Mouse (Mus musculus): ENCODE data around the gene Cyth1. TPM values are rescaled to one million over a fixed set of nuclear protein-coding genes. Genes with fewer than 3 reads are reported as not detected.

Gene Cyth1
- polyA plus RNA-seq, 1 experiment from 2014 or later, result 11.3 TPM

DNA sequence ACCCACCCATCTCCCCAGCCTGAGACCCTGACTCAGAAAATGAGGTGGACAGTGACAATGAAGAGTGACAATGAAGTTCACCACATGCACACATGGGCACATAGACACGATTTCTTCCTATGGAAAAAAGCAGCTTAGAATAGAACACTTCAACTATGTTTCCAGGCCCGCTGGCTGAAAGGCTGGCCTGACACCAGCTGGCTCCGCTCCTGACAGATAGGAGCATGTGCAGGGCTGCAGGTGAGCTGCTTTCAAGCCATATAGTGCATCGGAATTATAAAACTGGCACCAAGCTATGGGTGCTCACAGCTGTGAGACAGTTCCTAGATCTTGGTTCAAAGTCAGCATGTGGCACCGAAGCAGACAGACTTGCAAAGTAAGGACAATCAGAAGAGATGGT lies 78.1 kb downstream of the Cyth1 start:
- Histone ChIP-seq H3K9me3 (replicated peaks) (no peaks in the 10 kb centered on the region), H3K27me3 (ENCODE audit: low read depth, poor library complexity, severe bottlenecking) (no peaks in the 10 kb centered on the region), H3K27ac (replicated peaks) (no peak overlapping the region), H3K4me1 (no peaks in the 10 kb centered on the region), H3K36me3 (peaks cover 47% of the 10 kb centered on the region), H3K4me3 (no peak overlapping the region)
- WGBS, result 92% methylated on average over 5 of the region's 5 CpGs
- no peak for DNase-seq (ENCODE audit: low spot score)

GRCm38 (mm10) chr11:118168714-118169113 lies 79.7 kb downstream of the Cyth1 start:
- H3K9me3 ChIP-seq (replicated peaks), result no peaks in the 10 kb centered on the region
- WGBS, result 71% methylated on average over 9 of the region's 9 CpGs

DNA sequence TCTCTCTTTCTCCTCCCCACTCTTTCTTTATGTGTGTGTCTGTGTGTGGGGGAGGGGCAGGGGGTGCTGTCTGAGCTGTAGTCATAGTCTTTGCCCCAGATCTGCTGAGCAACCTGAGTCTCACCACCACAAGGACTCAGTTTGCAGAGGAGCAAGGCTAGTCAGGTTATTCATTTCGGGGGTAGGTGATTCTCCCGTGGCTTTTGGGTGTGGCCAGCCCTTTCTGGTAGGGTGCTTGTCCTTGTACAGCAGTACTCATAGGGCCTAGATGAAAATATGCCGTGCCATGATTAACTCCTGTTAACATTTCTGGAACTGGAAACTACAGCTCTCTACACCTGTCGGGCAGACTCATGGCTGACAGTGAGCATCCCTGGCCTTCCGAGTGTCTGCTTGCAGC lies 81.8 kb downstream of the Cyth1 start:
- Histone ChIP-seq H3K36me3 (peaks cover 56% of the 10 kb centered on the region), H3K9me3 (replicated peaks) (no peaks in the 10 kb centered on the region), H3K4me3 (no peak overlapping the region), H3K4me1 (0 out of 2 replicates have a peak, but pooled peaks cover 5% of the 10 kb centered on the region), H3K27me3 (ENCODE audit: low read depth, poor library complexity, severe bottlenecking) (no peaks in the 10 kb centered on the region), H3K27ac (replicated peaks) (no peak overlapping the region)
- no peak for DNase-seq (ENCODE audit: low spot score)
- WGBS, result 90% methylated on average over 5 of the region's 5 CpGs

More at GRCm38 (mm10) chr11:118168714-118169113, 79.7 kb downstream of the Cyth1 start:
- Histone ChIP-seq H3K4me1 (no peaks in the 10 kb centered on the region), H3K4me3 (no peak overlapping the region), H3K27ac (replicated peaks) (no peak overlapping the region), H3K36me3 (peaks cover 51% of the 10 kb centered on the region), H3K27me3 (ENCODE audit: low read depth, poor library complexity, severe bottlenecking) (no peaks in the 10 kb centered on the region)
- no peak for DNase-seq (ENCODE audit: low spot score)

DNA sequence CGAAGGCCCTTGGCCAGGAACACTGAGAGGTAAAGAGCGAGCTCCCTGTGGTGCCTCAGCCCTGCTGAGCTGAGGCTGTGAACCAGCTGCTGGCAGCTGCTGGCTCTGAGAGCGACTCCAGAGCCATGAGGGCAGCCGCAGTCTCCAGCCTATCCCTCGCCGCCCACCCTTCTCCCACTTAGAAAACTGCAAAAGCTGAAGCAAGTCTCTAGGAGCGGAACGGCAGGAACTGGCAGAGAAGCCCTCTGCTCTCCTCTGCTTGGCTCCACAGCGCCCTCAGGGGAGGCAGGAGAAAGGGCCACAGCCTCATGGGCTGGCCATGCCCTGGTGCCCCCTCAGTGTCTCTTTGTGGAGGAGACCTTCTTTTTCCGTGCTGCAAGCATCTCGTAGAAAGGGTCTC lies 82.7 kb downstream of the Cyth1 start:
- peak overlapping the region; percentile 50 for H3K27ac ChIP-seq (replicated peaks)
- 0 out of 2 replicates have a peak, but pooled peaks cover 5% of the 10 kb centered on the region for H3K4me1 ChIP-seq
- WGBS, result 32% methylated on average over 11 of the region's 11 CpGs
- H3K27me3 ChIP-seq (ENCODE audit: low read depth, poor library complexity, severe bottlenecking), result no peaks in the 10 kb centered on the region
- H3K9me3 ChIP-seq (replicated peaks), result no peaks in the 10 kb centered on the region
- DNase-seq (ENCODE audit: low spot score), result no peak
- H3K4me3 ChIP-seq, result no peak overlapping the region
- H3K36me3 ChIP-seq, result peaks cover 52% of the 10 kb centered on the region

DNA sequence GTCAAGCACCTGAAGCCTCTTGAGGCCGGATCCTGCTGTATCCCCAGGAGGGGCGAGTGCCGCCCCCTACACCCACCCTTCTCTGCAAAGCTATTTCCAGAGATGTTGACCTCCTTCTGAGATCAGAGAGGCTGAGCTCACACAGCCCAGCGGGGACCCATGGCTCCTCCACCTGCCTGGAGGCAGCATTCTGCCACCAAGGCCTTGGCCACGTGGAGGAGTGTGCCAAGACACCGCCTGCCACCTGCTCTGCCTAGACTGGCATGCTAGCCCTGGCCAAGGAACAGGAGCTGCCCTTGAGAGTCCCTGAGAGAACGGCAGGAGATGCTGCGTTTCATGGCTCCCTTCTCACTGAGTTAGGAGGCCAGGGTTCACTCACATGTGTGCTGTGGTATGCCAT lies 83.8 kb downstream of the Cyth1 start:
- Histone ChIP-seq H3K36me3 (peaks cover 46% of the 10 kb centered on the region), H3K4me3 (no peak overlapping the region), H3K27me3 (ENCODE audit: low read depth, poor library complexity, severe bottlenecking) (no peaks in the 10 kb centered on the region), H3K27ac (replicated peaks) (no peak overlapping the region), H3K4me1 (0 out of 2 replicates have a peak, but pooled peaks cover 5% of the 10 kb centered on the region), H3K9me3 (replicated peaks) (no peaks in the 10 kb centered on the region)
- no peak for DNase-seq (ENCODE audit: low spot score)
- 79% methylated on average over 8 of the region's 8 CpGs for WGBS

GRCm38 (mm10) chr11:118162245-118162644 lies 86.1 kb downstream of the Cyth1 start:
- Histone ChIP-seq H3K4me1 (0 out of 2 replicates have a peak, but pooled peaks cover 5% of the 10 kb centered on the region), H3K27ac (replicated peaks) (0 out of 2 replicates have a peak overlapping the region, but pooled peaks have one; percentile 7), H3K4me3 (no peak overlapping the region), H3K36me3 (peaks cover 30% of the 10 kb centered on the region), H3K9me3 (replicated peaks) (no peaks in the 10 kb centered on the region), H3K27me3 (ENCODE audit: low read depth, poor library complexity, severe bottlenecking) (no peaks in the 10 kb centered on the region)
- DNase-seq (ENCODE audit: low spot score), result no peak
- WGBS, result 58% methylated on average over 10 of the region's 10 CpGs

GRCm38 (mm10) chr11:118161240-118161639 lies 87.2 kb downstream of the Cyth1 start:
- H3K36me3 ChIP-seq, result peaks cover 23% of the 10 kb centered on the region
- H3K27ac ChIP-seq (replicated peaks), result peak overlapping the region; percentile 18; the same call in 1 of the 2 replicates
- 0 out of 2 replicates have a peak, but pooled peaks cover 5% of the 10 kb centered on the region for H3K4me1 ChIP-seq
- no peak overlapping the region for H3K4me3 ChIP-seq
- no peaks in the 10 kb centered on the region for H3K9me3 ChIP-seq (replicated peaks)
- whole genome bisulfite sequencing, result 83% methylated on average over 6 of the region's 6 CpGs
- no peaks in the 10 kb centered on the region for H3K27me3 ChIP-seq (ENCODE audit: low read depth, poor library complexity, severe bottlenecking)
- DNase-seq (ENCODE audit: low spot score), result no peak

- no peaks in the 10 kb centered on the region for H3K27me3 ChIP-seq (ENCODE audit: low read depth, poor library complexity, severe bottlenecking)
- H3K9me3 ChIP-seq (replicated peaks), result no peaks in the 10 kb centered on the region
- H3K4me3 ChIP-seq, result no peak overlapping the region
- DNase-seq (ENCODE audit: low spot score), result no peak
- whole genome bisulfite sequencing, result 87% methylated on average over 2 of the region's 2 CpGs
- H3K36me3 ChIP-seq, result peaks cover 18% of the 10 kb centered on the region
- H3K4me1 ChIP-seq, result 0 out of 2 replicates have a peak, but pooled peaks cover 5% of the 10 kb centered on the region
- H3K27ac ChIP-seq (replicated peaks), result peak overlapping the region; percentile 18; the same call in 1 of the 2 replicates
These were observed 87.6 kb downstream of the Cyth1 start for GRCm38 (mm10) chr11:118160763-118161162.

- no peaks in the 10 kb centered on the region for H3K9me3 ChIP-seq (replicated peaks)
- no peak for DNase-seq (ENCODE audit: low spot score)
- WGBS, result 81% methylated on average over 4 of the region's 4 CpGs
These were observed 89.6 kb downstream of the Cyth1 start for GRCm38 (mm10) chr11:118158753-118159152.

DNA sequence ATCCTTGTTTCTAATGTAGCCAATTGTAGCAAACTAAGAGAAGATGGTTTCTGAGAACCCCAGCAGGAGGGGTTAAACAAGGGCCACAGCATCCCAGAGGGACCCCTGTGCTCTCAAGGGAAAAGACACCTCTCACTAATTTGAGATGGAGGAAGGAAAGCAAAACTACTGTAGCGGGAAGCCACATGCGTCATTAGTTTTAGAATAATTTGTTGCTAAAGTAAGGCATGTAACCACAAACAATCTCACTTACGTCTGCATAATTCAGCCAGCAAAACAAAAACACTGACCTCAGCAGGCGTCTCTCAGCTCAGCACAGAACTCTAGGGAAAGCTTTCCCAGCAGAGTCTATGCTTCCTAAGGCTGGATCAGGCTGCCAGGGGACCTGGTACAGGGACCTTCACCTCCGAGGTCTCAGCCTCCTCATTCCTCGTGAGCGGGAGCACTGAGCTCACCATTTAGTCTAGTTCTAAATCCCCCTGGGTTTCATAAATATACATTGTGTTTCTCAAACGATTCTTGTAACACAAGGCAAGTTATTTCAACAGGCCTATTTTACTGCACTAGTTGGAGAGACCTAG lies 91.8 kb downstream of the Cyth1 start:
- Histone ChIP-seq H3K36me3 (no peaks in the 10 kb centered on the region), H3K4me1 (no peaks in the 10 kb centered on the region), H3K27me3 (ENCODE audit: low read depth, poor library complexity, severe bottlenecking) (no peaks in the 10 kb centered on the region), H3K9me3 (replicated peaks) (0 out of 2 replicates have a peak, but pooled peaks cover 2% of the 10 kb centered on the region), H3K27ac (replicated peaks) (no peak overlapping the region), H3K4me3 (no peak overlapping the region)
- no peak for DNase-seq (ENCODE audit: low spot score)
- 78% methylated on average over 8 of the region's 8 CpGs for WGBS

More at GRCm38 (mm10) chr11:118158753-118159152, 89.6 kb downstream of the Cyth1 start:
- 0 out of 2 replicates have a peak, but pooled peaks cover 5% of the 10 kb centered on the region for H3K4me1 ChIP-seq
- no peak overlapping the region for H3K27ac ChIP-seq (replicated peaks)
- no peaks in the 10 kb centered on the region for H3K27me3 ChIP-seq (ENCODE audit: low read depth, poor library complexity, severe bottlenecking)
- H3K4me3 ChIP-seq, result no peak overlapping the region
- peaks cover 6% of the 10 kb centered on the region for H3K36me3 ChIP-seq

- Histone ChIP-seq H3K4me3 (no peak overlapping the region), H3K27ac (replicated peaks) (no peak overlapping the region), H3K27me3 (ENCODE audit: low read depth, poor library complexity, severe bottlenecking) (no peaks in the 10 kb centered on the region), H3K9me3 (replicated peaks) (0 out of 2 replicates have a peak, but pooled peaks cover 5% of the 10 kb centered on the region), H3K4me1 (no peaks in the 10 kb centered on the region), H3K36me3 (no peaks in the 10 kb centered on the region)
- DNase-seq (ENCODE audit: low spot score), result no peak
- WGBS, result 95% methylated on average over 4 of the region's 4 CpGs
These were observed 95.4 kb downstream of the Cyth1 start for GRCm38 (mm10) chr11:118152964-118153363.

- Histone ChIP-seq H3K27me3 (ENCODE audit: low read depth, poor library complexity, severe bottlenecking) (no peaks in the 10 kb centered on the region), H3K9me3 (replicated peaks) (0 out of 2 replicates have a peak, but pooled peaks cover 5% of the 10 kb centered on the region), H3K36me3 (no peaks in the 10 kb centered on the region), H3K27ac (replicated peaks) (no peak overlapping the region), H3K4me1 (no peaks in the 10 kb centered on the region), H3K4me3 (no peak overlapping the region)
- DNase-seq (ENCODE audit: low spot score), result no peak
- WGBS, result 88% methylated on average over 5 of the region's 5 CpGs
These were observed 96.8 kb downstream of the Cyth1 start for GRCm38 (mm10) chr11:118151423-118152180.
